Mouse (Mus musculus): Measurements from ENCODE around the gene D630003M21Rik. TPM values are rescaled to one million over a fixed set of nuclear protein-coding genes. Genes with fewer than 3 reads are reported as not detected.

Gene D630003M21Rik
- polyA plus RNA-seq, 1 experiment from 2014 or later = 3.3 TPM

DNA sequence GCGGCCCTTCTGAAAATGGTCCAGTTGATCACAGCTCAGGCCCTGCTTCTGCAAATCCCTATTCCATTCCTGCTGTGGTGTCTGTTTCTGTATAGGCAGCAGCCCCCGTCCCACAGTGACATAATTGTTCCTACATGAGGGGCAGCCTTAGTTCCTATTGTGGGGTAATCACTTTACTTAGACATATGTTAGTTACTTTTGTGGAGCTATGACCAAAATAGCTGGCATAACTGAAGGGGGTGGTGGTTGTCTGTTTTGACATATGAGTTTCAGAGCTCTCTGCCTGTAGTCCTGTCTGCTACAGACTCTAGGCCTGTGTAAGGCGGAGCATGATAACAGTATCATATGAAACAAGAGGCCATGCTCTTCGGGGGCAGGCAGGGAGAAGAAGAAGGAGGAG lies 21.5 kb upstream of the D630003M21Rik start:
- no peaks in the 10 kb centered on the region for H3K9me3 ChIP-seq (replicated peaks)
- DNase-seq (ENCODE audit: low spot score) = no peak
- H3K27me3 ChIP-seq (ENCODE audit: low read depth, poor library complexity, severe bottlenecking) = no peaks in the 10 kb centered on the region
- no peak overlapping the region for H3K27ac ChIP-seq
- no peak overlapping the region for H3K4me3 ChIP-seq
- 82% methylated on average over 4 of the region's 4 CpGs for WGBS
- no peaks in the 10 kb centered on the region for H3K36me3 ChIP-seq
- no peaks in the 10 kb centered on the region for H3K4me1 ChIP-seq

DNA sequence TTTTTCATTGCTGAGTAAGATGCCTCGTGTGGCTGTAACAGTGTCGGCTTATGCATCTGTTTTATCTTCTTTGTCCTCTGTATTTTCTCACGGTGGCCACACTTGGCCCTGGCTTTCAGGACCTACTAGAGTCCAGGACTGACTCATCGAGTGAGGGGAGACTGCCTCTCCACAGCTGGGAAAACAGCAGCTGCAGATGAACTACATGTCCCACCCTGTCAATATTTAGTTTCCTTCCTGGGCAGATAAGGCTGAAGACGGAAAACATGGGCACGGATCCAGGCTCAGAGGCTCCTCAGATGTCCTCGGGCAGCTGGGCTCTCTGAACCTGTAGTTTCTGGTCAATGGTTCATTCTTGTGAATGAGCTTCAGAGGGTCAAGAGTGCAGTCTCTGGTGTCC lies 19.3 kb upstream of the D630003M21Rik start:
- Histone ChIP-seq H3K4me1 (peaks cover 4% of the 10 kb centered on the region; the same call in 1 of the 2 replicates), H3K9me3 (replicated peaks) (no peaks in the 10 kb centered on the region), H3K27me3 (ENCODE audit: low read depth, poor library complexity, severe bottlenecking) (no peaks in the 10 kb centered on the region), H3K4me3 (no peak overlapping the region), H3K36me3 (no peaks in the 10 kb centered on the region), H3K27ac (no peak overlapping the region)
- WGBS = 84% methylated on average over 7 of the region's 7 CpGs
- no peak for DNase-seq (ENCODE audit: low spot score)

DNA sequence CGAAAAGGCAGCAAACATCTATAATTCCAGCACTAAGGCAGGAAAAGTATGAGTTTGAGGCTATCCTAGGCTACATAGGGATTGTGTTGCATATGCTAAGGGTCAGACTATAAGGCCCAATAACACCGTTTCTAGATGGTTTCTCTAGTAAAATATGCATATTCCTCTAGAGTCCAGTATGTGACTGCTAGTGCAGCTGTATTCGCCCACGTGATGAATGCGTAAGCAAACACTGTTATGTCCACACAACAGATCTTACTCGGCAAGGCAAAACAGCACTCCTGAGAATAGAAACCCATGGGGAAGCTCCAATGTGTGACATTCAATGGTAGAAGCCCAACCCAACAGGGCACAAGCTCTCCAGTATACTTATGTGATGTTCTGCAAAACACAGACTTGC lies 18.8 kb upstream of the D630003M21Rik start:
- DNase-seq (ENCODE audit: low spot score) = no peak
- Histone ChIP-seq H3K27me3 (ENCODE audit: low read depth, poor library complexity, severe bottlenecking) (no peaks in the 10 kb centered on the region), H3K4me3 (no peak overlapping the region), H3K36me3 (no peaks in the 10 kb centered on the region), H3K4me1 (peaks cover 5% of the 10 kb centered on the region; the same call in 1 of the 2 replicates), H3K27ac (no peak overlapping the region), H3K9me3 (replicated peaks) (no peaks in the 10 kb centered on the region)
- 85% methylated on average over 6 of the region's 6 CpGs for WGBS

- 80% methylated on average over 4 of the region's 4 CpGs for WGBS
- Histone ChIP-seq H3K4me1 (peaks cover 5% of the 10 kb centered on the region; the same call in 1 of the 2 replicates), H3K4me3 (no peak overlapping the region), H3K9me3 (replicated peaks) (no peaks in the 10 kb centered on the region), H3K27ac (no peak overlapping the region), H3K27me3 (ENCODE audit: low read depth, poor library complexity, severe bottlenecking) (no peaks in the 10 kb centered on the region), H3K36me3 (no peaks in the 10 kb centered on the region)
- no peak for DNase-seq (ENCODE audit: low spot score)
These were observed 16.2 kb upstream of the D630003M21Rik start for GRCm38 (mm10) chr2:158245072-158245817.

GRCm38 (mm10) chr2:158243129-158243870 lies 14.3 kb upstream of the D630003M21Rik start:
- Histone ChIP-seq H3K36me3 (no peaks in the 10 kb centered on the region), H3K4me3 (no peak overlapping the region), H3K27me3 (ENCODE audit: low read depth, poor library complexity, severe bottlenecking) (no peaks in the 10 kb centered on the region), H3K27ac (no peak overlapping the region), H3K9me3 (replicated peaks) (no peaks in the 10 kb centered on the region), H3K4me1 (peaks cover 5% of the 10 kb centered on the region; the same call in 1 of the 2 replicates)
- DNase-seq (ENCODE audit: low spot score) = no peak
- 76% methylated on average over 18 of the region's 18 CpGs for WGBS

GRCm38 (mm10) chr2:158242170-158242896 lies 13.3 kb upstream of the D630003M21Rik start:
- WGBS = 89% methylated on average over 18 of the region's 18 CpGs
- H3K9me3 ChIP-seq (replicated peaks) = no peaks in the 10 kb centered on the region

DNA sequence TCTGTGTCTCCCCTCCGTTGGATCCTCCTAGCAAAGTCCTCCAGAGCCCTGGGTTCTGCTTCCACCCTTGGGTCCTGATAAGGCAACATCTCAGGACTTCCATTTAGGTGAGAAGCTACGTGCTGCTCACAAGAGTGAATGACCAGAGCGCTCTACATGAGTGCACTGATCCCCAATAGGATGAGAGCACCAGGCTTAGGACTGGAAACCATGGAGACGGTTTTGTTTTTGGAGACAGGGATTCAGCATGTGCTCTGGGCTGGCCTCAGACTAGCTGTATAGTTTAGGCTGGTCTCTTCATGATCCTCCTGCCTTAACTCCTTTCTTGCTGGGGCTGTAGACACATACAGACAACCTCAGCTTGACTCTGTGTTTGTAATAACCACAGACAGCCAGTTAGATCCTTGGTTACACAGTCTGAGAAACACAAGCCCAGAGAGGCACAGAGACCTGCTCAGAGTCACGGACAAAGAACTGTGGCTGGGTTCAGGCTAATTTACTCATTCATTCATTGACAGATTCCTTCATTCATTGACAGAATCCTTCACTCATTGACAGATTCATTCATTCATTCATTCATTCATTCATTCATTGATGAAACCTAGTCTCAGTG lies 12.2 kb upstream of the D630003M21Rik start:
- no peak for DNase-seq (ENCODE audit: low spot score)
- no peak overlapping the region for H3K4me3 ChIP-seq
- 75% methylated on average over 5 of the region's 5 CpGs for WGBS
- no peaks in the 10 kb centered on the region for H3K9me3 ChIP-seq (replicated peaks)
- H3K27ac ChIP-seq = no peak overlapping the region
- H3K36me3 ChIP-seq = no peaks in the 10 kb centered on the region
- H3K27me3 ChIP-seq (ENCODE audit: low read depth, poor library complexity, severe bottlenecking) = no peaks in the 10 kb centered on the region
- peaks cover 5% of the 10 kb centered on the region; the same call in 1 of the 2 replicates for H3K4me1 ChIP-seq

More at GRCm38 (mm10) chr2:158242170-158242896, 13.3 kb upstream of the D630003M21Rik start:
- H3K27ac ChIP-seq = no peak overlapping the region
- no peak for DNase-seq (ENCODE audit: low spot score)
- H3K36me3 ChIP-seq = no peaks in the 10 kb centered on the region
- no peak overlapping the region for H3K4me3 ChIP-seq
- no peaks in the 10 kb centered on the region for H3K27me3 ChIP-seq (ENCODE audit: low read depth, poor library complexity, severe bottlenecking)
- H3K4me1 ChIP-seq = peaks cover 5% of the 10 kb centered on the region; the same call in 1 of the 2 replicates

- WGBS = 91% methylated on average over 5 of the region's 5 CpGs
- no peaks in the 10 kb centered on the region for H3K36me3 ChIP-seq
- no peaks in the 10 kb centered on the region for H3K9me3 ChIP-seq (replicated peaks)
- H3K27me3 ChIP-seq (ENCODE audit: low read depth, poor library complexity, severe bottlenecking) = no peaks in the 10 kb centered on the region
- H3K4me3 ChIP-seq = no peak overlapping the region
- no peaks in the 10 kb centered on the region for H3K4me1 ChIP-seq
- no peak overlapping the region for H3K27ac ChIP-seq
- no peak for DNase-seq (ENCODE audit: low spot score)
These were observed 9.1 kb upstream of the D630003M21Rik start for GRCm38 (mm10) chr2:158238101-158238500.

DNA sequence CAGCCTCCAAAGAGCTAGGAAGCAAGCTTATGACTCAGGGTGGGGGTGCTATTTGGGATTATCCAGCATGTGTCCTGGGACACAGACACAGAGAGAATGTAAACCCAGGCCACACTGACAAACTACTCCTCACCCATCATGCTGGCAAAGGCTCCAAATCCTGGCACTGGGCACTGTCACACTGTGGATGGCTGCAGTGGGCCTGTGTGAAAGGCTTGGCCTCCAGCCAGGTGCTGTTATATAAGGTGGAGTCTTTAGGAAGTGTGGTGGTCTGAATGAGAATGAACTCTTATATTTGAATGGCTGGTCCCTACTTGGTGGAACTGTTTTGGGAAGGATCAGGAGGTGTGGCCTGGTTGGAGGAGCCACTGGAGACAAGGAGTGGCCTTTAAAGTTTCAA lies 7.7 kb upstream of the D630003M21Rik start:
- no peaks in the 10 kb centered on the region for H3K36me3 ChIP-seq
- H3K4me1 ChIP-seq = no peaks in the 10 kb centered on the region
- no peaks in the 10 kb centered on the region for H3K27me3 ChIP-seq (ENCODE audit: low read depth, poor library complexity, severe bottlenecking)
- H3K9me3 ChIP-seq (replicated peaks) = no peaks in the 10 kb centered on the region
- H3K27ac ChIP-seq = no peak overlapping the region
- no peak overlapping the region for H3K4me3 ChIP-seq
- no peak for DNase-seq (ENCODE audit: low spot score)

DNA sequence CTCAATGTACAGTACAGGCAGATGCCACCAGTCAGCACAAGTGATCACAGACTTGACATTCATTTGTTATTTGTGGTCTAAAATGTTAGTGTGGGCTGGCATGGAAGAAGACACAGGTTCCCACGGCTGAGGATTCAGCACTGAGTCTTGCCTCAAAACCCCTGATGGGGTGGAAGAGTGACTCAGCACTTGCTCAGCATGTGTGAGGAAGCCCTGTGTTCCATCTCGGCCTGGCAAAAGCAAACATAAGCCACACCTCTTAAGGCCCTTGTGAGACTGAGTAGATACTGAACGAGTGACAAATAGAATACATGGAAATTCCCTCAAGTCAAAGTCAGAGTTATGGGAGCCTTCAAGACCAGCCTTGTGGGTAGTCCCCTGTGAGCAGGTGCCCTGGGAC lies 4.1 kb upstream of the D630003M21Rik start:
- Histone ChIP-seq H3K27ac (no peak overlapping the region), H3K36me3 (no peaks in the 10 kb centered on the region), H3K9me3 (replicated peaks) (no peaks in the 10 kb centered on the region), H3K27me3 (ENCODE audit: low read depth, poor library complexity, severe bottlenecking) (peaks cover 16% of the 10 kb centered on the region), H3K4me1 (peaks cover 20% of the 10 kb centered on the region), H3K4me3 (no peak overlapping the region)
- no peak for DNase-seq (ENCODE audit: low spot score)
- 83% methylated on average over 3 of the region's 3 CpGs for WGBS

DNA sequence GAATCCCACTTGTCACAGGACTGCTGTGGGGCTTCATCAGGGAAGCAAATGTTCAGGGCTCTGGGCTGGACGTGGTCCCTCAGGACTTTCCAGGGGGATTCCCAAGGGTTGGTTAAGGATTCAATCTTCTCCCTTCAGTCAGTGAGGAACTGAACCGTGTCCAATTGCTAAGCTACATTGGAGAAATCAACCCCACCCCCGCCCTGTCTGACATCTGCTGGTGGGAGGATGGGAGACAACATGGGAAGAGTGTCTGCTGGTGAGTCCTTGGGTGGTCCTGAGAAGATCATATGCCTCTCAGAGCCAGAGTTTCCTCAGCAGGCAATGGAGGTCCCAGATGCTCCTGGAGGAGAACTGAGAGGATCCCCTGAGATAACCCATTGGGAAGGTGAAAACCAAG lies 3.4 kb upstream of the D630003M21Rik start:
- no peak for DNase-seq (ENCODE audit: low spot score)
- Histone ChIP-seq H3K27me3 (ENCODE audit: low read depth, poor library complexity, severe bottlenecking) (peaks cover 16% of the 10 kb centered on the region), H3K27ac (no peak overlapping the region), H3K36me3 (no peaks in the 10 kb centered on the region), H3K4me1 (peaks cover 20% of the 10 kb centered on the region), H3K4me3 (no peak overlapping the region), H3K9me3 (replicated peaks) (no peaks in the 10 kb centered on the region)
- 73% methylated on average over 3 of the region's 3 CpGs for WGBS

DNA sequence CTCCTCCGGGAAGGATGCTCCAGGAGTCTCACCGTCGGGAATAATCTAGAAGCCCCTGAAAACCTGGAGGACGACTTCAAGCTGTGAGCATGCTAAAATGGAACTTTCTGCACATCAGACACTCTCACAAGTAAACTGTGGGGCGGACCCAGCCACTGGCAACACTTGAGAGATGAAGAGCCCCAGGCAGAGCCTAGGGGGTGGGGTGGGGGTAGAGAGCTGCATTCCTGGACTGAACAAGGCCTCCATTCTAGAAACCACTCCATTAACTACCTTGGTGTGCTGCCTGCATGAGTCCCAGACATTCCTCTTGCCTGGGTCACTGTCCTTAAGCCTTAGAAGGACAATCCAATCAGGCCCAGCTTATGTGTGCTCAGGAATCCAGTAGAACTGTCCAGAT lies 2.0 kb upstream of the D630003M21Rik start:
- Histone ChIP-seq H3K9me3 (replicated peaks) (no peaks in the 10 kb centered on the region), H3K27me3 (ENCODE audit: low read depth, poor library complexity, severe bottlenecking) (peaks cover 27% of the 10 kb centered on the region), H3K4me3 (no peak overlapping the region), H3K27ac (no peak overlapping the region), H3K36me3 (no peaks in the 10 kb centered on the region), H3K4me1 (peaks cover 20% of the 10 kb centered on the region)
- no peak for DNase-seq (ENCODE audit: low spot score)
- WGBS = 74% methylated on average over 5 of the region's 5 CpGs
